Mouse (Mus musculus): ENCODE measurements around the gene Retreg2. TPM values are rescaled to one million over a fixed set of nuclear protein-coding genes. Genes with fewer than 3 reads are reported as not detected.

Gene Retreg2
- total RNA-seq, 4 experiments from 2014 or later: 98.5 to 113 (median 104) TPM

GRCm38 (mm10) chr1:75168472-75169464, 26.2 kb downstream of the Retreg2 start, which contains the start of gene Zfand2b:
TSS of gene Zfand2b (plus strand) at chr1:75168646.
- DNase-seq: peak; percentile 96

- DNase-seq: no peak
Measured at GRCm38 (mm10) chr1:75179334-75180104, 36.9 kb downstream of the Retreg2 start.

DNA sequence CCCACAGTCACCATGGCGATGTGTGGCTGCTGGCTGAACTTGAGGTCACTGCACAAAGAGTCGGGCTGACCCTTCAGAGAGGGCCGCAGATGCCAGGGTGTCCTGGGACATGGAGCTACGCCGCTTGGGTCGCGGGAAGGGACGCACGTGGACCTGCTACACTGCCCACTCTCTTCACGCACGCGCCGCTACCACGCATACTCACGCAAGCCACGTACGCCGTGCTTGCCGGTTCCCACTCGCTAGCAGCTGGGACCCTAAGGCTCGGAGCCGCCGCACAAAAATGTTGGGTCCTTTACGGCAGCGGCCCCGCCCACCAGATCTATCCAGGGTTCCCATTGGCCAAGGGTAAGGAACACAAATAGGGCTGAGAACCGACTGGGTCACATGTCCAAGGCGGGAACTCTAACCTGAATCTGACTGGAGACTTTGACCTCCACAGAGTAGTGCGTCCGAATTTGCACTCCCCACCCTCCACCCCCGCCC, 37.6 kb downstream of the Retreg2 start, which contains the start of gene Abcb6:
Gene Abcb6, minus strand, starts transcription at position 288 of the 486 bp plus-strand sequence.
- peak; percentile 85 for DNase-seq

- no peak for DNase-seq
Measured at GRCm38 (mm10) chr1:75180741-75181140, 38.2 kb downstream of the Retreg2 start.

- DNase-seq: no peak
Measured at GRCm38 (mm10) chr1:75181377-75181870, 38.8 kb downstream of the Retreg2 start.

- no peak for DNase-seq
Measured at GRCm38 (mm10) chr1:75182160-75182559, 39.6 kb downstream of the Retreg2 start.

DNA sequence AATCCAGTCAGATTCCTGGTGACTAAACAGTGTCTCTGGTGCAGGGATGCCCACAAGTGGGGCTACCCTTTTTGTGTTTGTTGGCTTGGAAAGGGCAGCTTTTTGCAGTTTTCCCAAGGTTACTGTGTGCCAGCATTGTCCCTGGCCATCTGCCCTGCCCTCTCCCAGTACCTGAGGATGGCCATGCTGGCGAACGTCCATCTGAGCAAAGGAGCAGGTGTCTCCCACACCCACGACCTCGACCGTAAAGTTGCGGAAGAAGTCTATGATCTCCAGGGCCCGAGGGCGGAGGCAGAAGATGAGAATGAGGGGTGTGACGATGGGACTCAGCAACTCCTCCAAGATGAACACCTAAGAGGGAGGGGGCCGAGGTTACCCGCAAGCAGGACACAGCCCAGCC, 42.9 kb downstream of the Retreg2 start:
- DNase-seq: no peak

DNA sequence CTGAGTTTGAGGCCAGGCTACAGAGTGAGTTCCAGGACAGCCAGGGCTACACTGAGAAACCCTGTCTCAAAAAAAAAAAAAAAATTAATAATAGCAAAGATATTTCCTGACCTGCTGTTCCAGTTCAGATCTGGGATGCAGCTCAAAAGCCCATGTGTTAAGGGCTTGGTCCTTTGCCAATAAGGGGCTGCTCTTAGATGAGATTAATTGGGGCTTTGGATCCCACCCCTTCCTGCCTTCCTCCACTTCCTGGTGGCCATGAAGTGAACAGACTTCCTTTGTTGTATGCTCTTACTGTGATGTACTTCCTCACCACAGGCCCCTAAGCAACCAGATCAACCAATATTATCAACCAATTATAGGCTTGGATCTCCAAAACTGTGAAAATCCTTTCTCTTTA, 44.5 kb downstream of the Retreg2 start:
- no peak for DNase-seq

GRCm38 (mm10) chr1:75187914-75188483, 45.4 kb downstream of the Retreg2 start:
- DNase-seq: no peak

DNA sequence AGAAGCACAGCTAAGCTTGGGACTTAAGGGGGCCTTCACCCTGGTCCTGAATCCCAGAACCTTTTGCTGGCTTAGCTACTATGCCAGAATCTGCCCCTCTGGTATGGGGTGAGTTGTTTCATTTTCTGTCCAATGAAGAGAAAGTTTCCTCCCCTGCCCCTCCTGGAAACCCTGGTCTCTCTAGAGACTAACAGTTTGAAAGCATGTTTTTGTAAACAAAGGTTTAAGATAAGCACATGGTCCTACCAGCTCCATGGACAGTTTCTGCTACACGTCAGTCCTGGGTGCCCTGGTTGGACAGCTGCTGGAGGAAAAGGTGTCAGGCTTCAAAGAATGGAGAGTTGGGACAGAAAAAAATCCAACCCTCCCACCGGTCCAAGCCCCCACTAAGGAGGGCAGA, 48.0 kb downstream of the Retreg2 start:
- no peak for DNase-seq

GRCm38 (mm10) chr1:75191258-75191621, 48.7 kb downstream of the Retreg2 start:
- DNase-seq: no peak

DNA sequence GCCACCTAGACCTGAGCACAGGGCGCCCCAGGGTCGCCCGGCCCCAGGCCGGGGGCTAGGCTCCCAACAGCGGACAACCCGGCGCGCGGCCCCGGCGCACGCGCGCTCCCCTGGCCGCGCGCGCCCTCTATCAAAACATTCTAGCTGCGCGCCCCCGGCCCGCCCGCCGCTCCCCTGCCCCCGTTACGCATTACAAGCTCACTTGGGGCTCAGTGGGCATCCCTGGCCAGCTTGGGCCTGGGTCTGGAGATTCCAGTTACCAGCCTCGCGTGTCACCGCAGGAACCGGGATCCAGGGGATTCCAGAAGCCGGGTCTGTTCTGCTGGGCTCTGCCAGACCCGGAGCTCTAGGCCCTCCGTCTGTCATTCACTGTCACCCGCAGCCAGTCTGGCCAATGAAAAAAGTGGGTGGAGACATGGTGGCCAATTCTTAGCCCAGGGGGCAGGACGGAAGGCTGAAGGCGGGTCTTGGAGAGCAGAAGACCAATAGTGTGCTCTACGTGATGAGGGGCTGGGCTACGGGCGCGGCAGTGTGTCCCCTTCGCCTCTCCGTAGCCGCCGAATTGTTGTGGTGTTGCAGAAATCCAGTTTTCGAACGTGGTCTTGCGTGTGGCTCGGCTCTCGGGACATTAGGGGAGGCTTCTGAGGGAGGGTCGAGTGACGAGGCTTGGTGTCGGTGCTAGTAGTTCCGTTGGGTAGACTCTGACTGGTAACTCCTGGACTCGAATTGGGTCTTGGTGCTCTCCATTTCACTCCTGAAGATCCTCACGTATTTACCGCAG, 49.2 kb downstream of the Retreg2 start, which contains the start of the genes Ankzf1 and Atg9a:
Gene Ankzf1, plus strand, starts transcription at position 530 of the 781 bp plus-strand sequence.
Gene Atg9a, minus strand, starts transcription at position 575 of the 781 bp plus-strand sequence.
- peak; percentile 98 for DNase-seq

GRCm38 (mm10) chr1:75192452-75192851, 49.9 kb downstream of the Retreg2 start:
- peak; percentile 41 for DNase-seq

Other genes starting within 250 kb of the Retreg2 start
- gene Cryba2, start 249.6 kb upstream of the Retreg2 start, total RNA-seq (2022): 1 to 10 TPM in 3 of 4 experiments, under 1 TPM in 1; 0.56 to 2.1 (median 1.4) TPM
- under 1 TPM in 1 of 4 experiments, not detected in 3; 0.03 TPM for gene Cfap65, start 207.2 kb upstream of the Retreg2 start, total RNA-seq (2022)
- under 1 TPM in 3 of 4 experiments, not detected in 1; 0.16 to 0.20 (median 0.18) TPM for gene Ihh, start 191.1 kb upstream of the Retreg2 start, total RNA-seq (2022)
- 1 to 10 TPM; 5.7 to 7.3 (median 7.2) TPM for gene Nhej1, start 17.6 kb upstream of the Retreg2 start, total RNA-seq (2022)
- gene Slc23a3, start 8.9 kb upstream of the Retreg2 start, total RNA-seq (2022): under 1 TPM; 0.15 to 0.77 (median 0.29) TPM
- 10 to 100 TPM; 38.5 to 48.6 (median 43.4) TPM for gene Cnppd1, start 67 bp upstream of the Retreg2 start, total RNA-seq (2022)
- 10 to 100 TPM; 34.2 to 39.7 (median 36.2) TPM for gene Zfand2b, start 25.9 kb downstream of the Retreg2 start, total RNA-seq (2022)
- 10 to 100 TPM; 20.9 to 32.9 (median 31.4) TPM for gene Abcb6, start 37.6 kb downstream of the Retreg2 start, total RNA-seq (2022)
- gene Ankzf1, start 49.4 kb downstream of the Retreg2 start, total RNA-seq (2022): 10 to 100 TPM; 17.0 to 28.2 (median 22.8) TPM
- gene Atg9a, start 49.4 kb downstream of the Retreg2 start, total RNA-seq (2022): 10 to 100 TPM; 41.9 to 52.6 (median 47.6) TPM
- 10 to 100 TPM; 19.4 to 49.8 (median 33.2) TPM for gene Glb1l, start 68.0 kb downstream of the Retreg2 start, total RNA-seq (2022)
- gene Stk16, start 68.1 kb downstream of the Retreg2 start, total RNA-seq (2022): 100 to 1,000 TPM; 102 to 131 (median 120) TPM
- gene Tuba4a, start 77.1 kb downstream of the Retreg2 start, total RNA-seq (2022): 10 to 100 TPM; 43.5 to 54.4 (median 49.1) TPM
- not detected for gene A630095N17Rik, start 89.3 kb downstream of the Retreg2 start, total RNA-seq (2022)
- 100 to 1,000 TPM in 3 of 4 experiments, 10 to 100 TPM in 1; 85.7 to 111 (median 108) TPM for gene Dnajb2, start 93.6 kb downstream of the Retreg2 start, total RNA-seq (2022)
- gene Ptprn, start 121.7 kb downstream of the Retreg2 start, total RNA-seq (2022): 10 to 100 TPM; 59.0 to 80.7 (median 66.5) TPM
- gene Resp18, start 135.6 kb downstream of the Retreg2 start, total RNA-seq (2022): 100 to 1,000 TPM; 143 to 279 (median 188) TPM
- gene Dnpep, start 175.2 kb downstream of the Retreg2 start, total RNA-seq (2022): 100 to 1,000 TPM; 101 to 112 (median 104) TPM
- 10 to 100 TPM; 13.3 to 16.4 (median 15.6) TPM for gene Des, start 217.6 kb downstream of the Retreg2 start, total RNA-seq (2022)
- 10 to 100 TPM; 13.7 to 32.9 (median 22.2) TPM for gene Speg, start 232.5 kb downstream of the Retreg2 start, total RNA-seq (2022)